Mouse (Mus musculus): ENCODE measurements around the gene Nfatc3. TPM values are rescaled to one million over a fixed set of nuclear protein-coding genes. Genes with fewer than 3 reads are reported as not detected.

The Nfatc3 gene
- total RNA-seq (2023): 100 to 1,000 TPM; 205 to 213 TPM

DNA sequence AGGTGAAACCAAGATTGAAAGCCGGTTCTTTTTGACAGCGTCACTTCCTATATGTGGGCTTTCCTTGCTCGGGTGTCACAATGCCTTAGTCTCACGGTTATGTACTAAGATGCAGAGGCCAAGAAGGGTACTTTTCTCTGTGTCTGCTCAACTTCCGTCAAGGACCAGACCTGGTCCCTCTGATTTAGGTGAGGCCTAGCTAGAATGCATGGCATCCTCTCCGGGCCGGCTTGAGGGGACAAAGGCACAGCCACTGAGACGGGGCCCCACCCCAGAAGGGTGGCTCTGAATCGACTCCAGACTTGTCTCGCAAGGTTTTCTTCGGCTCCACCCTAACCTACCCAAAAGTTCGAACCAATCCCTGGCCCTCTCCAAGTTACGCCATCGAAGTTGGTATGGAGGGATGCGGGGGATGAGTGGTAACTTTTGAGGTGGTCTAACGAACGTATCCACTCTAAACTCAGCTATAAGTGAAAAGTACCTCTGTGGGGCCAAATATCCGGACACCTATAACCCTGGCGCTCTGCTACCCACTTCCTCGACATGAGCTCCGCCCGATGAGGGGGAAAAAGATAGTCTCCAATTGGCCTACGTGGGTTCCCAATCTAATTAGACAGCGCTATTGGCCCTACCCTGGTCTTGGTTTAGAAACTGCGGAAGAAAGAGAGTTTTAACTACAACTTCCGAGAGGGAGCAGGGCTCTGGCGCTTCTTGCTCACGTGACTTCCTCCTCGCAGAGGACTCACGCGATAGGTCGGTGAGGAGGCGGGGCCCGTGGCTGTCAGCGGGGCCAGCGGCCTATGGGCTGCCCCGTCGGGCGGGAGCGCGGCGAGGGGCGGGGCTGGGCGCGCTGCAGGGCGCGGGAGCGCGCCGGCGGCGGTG, at the start of gene Nfatc3:
Gene Nfatc3 (plus strand): TSS at position 110 of the 882 bp plus-strand sequence.

DNA sequence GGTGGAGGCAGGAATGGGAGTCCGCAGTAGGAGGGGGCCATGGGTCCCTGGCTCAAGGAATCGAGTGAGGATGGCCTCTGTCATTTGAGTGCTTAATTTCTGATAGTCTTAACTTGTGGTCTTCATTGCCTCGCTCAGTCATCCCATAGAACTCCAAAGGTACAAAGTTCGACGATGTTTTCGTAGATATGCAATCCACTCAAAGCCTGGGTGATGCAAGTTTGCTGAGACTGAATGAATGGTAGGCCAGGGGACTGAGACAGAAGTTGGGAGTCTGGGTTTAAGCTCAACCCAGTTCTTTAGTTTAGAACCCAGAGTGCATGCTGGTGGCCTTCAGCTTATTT, 47.0 kb upstream of the Nfatc3 start, which contains the start of gene Ddx28:
Gene Ddx28 (minus strand): TSS at position 240 of the 344 bp plus-strand sequence.

GRCm38 (mm10) chr8:106136156-106137130, 77.8 kb downstream of the Nfatc3 start, which contains the start of gene Esrp2:
TSS of gene Esrp2 (minus strand) at chr8:106136974.

DNA sequence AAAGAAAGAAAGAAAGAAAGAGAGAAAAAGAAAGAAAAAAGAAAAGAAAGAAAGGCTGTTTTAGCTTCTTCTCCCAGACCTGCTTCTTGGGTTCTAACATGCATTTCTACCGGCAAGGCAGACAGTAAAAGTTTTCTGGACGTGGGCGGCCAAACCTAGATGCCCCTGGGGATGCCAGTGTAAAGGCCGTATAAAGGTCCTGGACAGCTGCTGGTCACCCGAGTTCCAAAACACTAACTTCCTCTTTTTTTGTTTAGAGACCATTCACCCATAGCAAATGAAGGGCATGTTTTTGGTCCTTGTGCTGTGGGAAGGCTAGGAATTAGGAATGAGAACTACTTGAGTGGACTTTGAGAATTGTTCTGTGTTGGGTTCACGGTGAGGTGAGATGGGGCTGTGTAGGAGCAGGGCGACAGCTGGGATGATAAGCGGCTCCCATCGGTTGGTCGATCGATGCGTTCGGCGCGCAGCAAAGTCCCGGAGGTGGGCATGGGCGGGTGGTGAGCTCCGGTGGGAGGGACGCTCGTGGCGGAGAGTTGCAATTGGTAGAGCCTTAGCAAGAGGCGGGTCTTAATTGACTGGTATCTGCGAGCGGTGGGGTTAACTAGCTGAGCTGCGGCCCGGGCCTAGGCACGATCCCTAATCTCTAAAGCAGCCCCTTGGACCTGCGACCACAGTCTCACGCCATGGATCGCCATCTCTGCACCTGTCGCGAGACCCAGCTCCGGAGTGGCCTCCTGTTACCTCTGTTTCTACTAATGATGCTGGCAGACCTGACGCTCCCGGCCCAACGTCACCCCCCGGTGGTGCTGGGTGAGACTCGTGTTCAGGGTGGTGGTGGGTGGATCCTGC, 91.4 kb downstream of the Nfatc3 start, which contains the start of gene Pla2g15:
Gene Pla2g15 (plus strand): TSS at position 599 of the 852 bp plus-strand sequence.

GRCm38 (mm10) chr8:106168356-106169016, 109.8 kb downstream of the Nfatc3 start, which contains the start of gene Slc7a6:
TSS of gene Slc7a6 (plus strand) at chr8:106168857.

Other genes starting within 250 kb of the Nfatc3 start
- 10 to 100 TPM; 67.1 to 69.5 TPM for gene Ranbp10, start 231.5 kb upstream of the Nfatc3 start, total RNA-seq (2023)
- not detected for gene Tsnaxip1, start 231.1 kb upstream of the Nfatc3 start, total RNA-seq (2023)
- 10 to 100 TPM; 21.5 to 22.7 TPM for gene Cenpt, start 205.6 kb upstream of the Nfatc3 start, total RNA-seq (2023)
- gene Thap11, start 203.7 kb upstream of the Nfatc3 start, total RNA-seq (2023): 10 to 100 TPM; 23.6 to 24.1 TPM
- gene Nutf2, start 198.3 kb upstream of the Nfatc3 start, total RNA-seq (2023): 10 to 100 TPM; 20.8 to 35.3 TPM
- gene Edc4, start 178.0 kb upstream of the Nfatc3 start, total RNA-seq (2023): 10 to 100 TPM; 85.5 to 94.7 TPM
- 1 to 10 TPM; 2.3 to 2.5 TPM for gene Nrn1l, start 165.3 kb upstream of the Nfatc3 start, total RNA-seq (2023)
- 10 to 100 TPM; 23.2 TPM for gene Pskh1, start 158.4 kb upstream of the Nfatc3 start, total RNA-seq (2023)
- gene Ctrl, start 125.0 kb upstream of the Nfatc3 start, total RNA-seq (2023): 1 to 10 TPM in 1 of 2 experiments, not detected in 1; 2.9 TPM
- 100 to 1,000 TPM; 159 to 185 TPM for gene Psmb10, start 120.4 kb upstream of the Nfatc3 start, total RNA-seq (2023)
- under 1 TPM; 0.41 to 0.56 TPM for gene Lcat, start 115.5 kb upstream of the Nfatc3 start, total RNA-seq (2023)
- 10 to 100 TPM; 13.5 to 17.9 TPM for gene Slc12a4, start 92.7 kb upstream of the Nfatc3 start, total RNA-seq (2023)
- gene Dpep3, start 79.4 kb upstream of the Nfatc3 start, total RNA-seq (2023): not detected
- gene Dus2, start 67.5 kb upstream of the Nfatc3 start, total RNA-seq (2023): 10 to 100 TPM; 16.3 to 19.8 TPM
- not detected for gene Dpep2nb, start 52.9 kb upstream of the Nfatc3 start, total RNA-seq (2023)
- 1 to 10 TPM; 8.3 to 9.5 TPM for gene Ddx28, start 47.0 kb upstream of the Nfatc3 start, total RNA-seq (2023)
- under 1 TPM; 0.68 to 0.76 TPM for gene Esrp2, start 78.1 kb downstream of the Nfatc3 start, total RNA-seq (2023)
- gene Pla2g15, start 91.6 kb downstream of the Nfatc3 start, total RNA-seq (2023): 1 to 10 TPM; 5.8 to 6.0 TPM
- 10 to 100 TPM; 40.7 to 41.6 TPM for gene Slc7a6, start 110.0 kb downstream of the Nfatc3 start, total RNA-seq (2023)
- 10 to 100 TPM; 71.4 to 77.8 TPM for gene Slc7a6os, start 152.1 kb downstream of the Nfatc3 start, total RNA-seq (2023)
- 10 to 100 TPM; 31.2 to 34.2 TPM for gene Prmt7, start 152.1 kb downstream of the Nfatc3 start, total RNA-seq (2023)

All from T-cell, adult 66 days (primary cell).